Mouse (Mus musculus): ENCODE measurements around the gene Gm20662. TPM values are rescaled to one million over a fixed set of nuclear protein-coding genes. Genes with fewer than 3 reads are reported as not detected.

Gm20662 gene
- 5.0 TPM for polyA plus RNA-seq (2015; fragmentation: Illumina TruSeq; extraction: RNeasy Lipid Tissue Mini Kit (QIAGEN cat#74804); ENCODE audit: low read depth, low replicate concordance)

GRCm38 (mm10) chr9:107996049-107996448 is at the start of gene Gm20662:
TSS of gene Gm20662 (plus strand) at chr9:107996349.

GRCm38 (mm10) chr9:107949922-107950235 is 46.3 kb upstream of the Gm20662 start, which contains the start of gene Traip:
TSS of gene Traip (plus strand) at chr9:107950136.

GRCm38 (mm10) chr9:107975399-107976386 is 20.5 kb upstream of the Gm20662 start, which contains the start of gene Uba7:
TSS of gene Uba7 (plus strand) at chr9:107975505.

GRCm38 (mm10) chr9:107982681-107983346 is 13.3 kb upstream of the Gm20662 start, which contains the start of gene Gm20661:
TSS of gene Gm20661 (plus strand) at chr9:107983058.

GRCm38 (mm10) chr9:107985131-107986119 is 10.7 kb upstream of the Gm20662 start, which contains the start of gene Inka1:
TSS of gene Inka1 (minus strand) at chr9:107985879.

GRCm38 (mm10) chr9:107992197-107992596 is 4.0 kb upstream of the Gm20662 start, which contains the start of gene Cdhr4:
TSS of gene Cdhr4 (plus strand) at chr9:107992497.

GRCm38 (mm10) chr9:108001922-108002770 is 6.0 kb downstream of the Gm20662 start, which contains the start of gene Ip6k1:
TSS of gene Ip6k1 (plus strand) at chr9:108002501.

GRCm38 (mm10) chr9:108049016-108049455 is 52.9 kb downstream of the Gm20662 start, which contains the start of gene Gmppb:
TSS of gene Gmppb (plus strand) at chr9:108049242.

GRCm38 (mm10) chr9:108052885-108053664 is 56.9 kb downstream of the Gm20662 start, which contains the start of gene Amigo3:
TSS of gene Amigo3 (plus strand) at chr9:108053159.

GRCm38 (mm10) chr9:108080168-108080567 is 84.0 kb downstream of the Gm20662 start, which contains the start of gene Mst1:
TSS of gene Mst1 (plus strand) at chr9:108080436.

GRCm38 (mm10) chr9:108082988-108083431 is 86.9 kb downstream of the Gm20662 start, which contains the start of gene Rnf123:
TSS of gene Rnf123 (minus strand) at chr9:108083346.

GRCm38 (mm10) chr9:108094184-108094941 is 98.2 kb downstream of the Gm20662 start, which contains the start of gene Apeh:
TSS of gene Apeh (minus strand) at chr9:108094606.

Other genes with a start within 250 kb of the Gm20662 start
- 105 TPM for gene Rbm5, start 225.4 kb upstream of the Gm20662 start, polyA plus RNA-seq (2015; fragmentation: Illumina TruSeq; extraction: RNeasy Lipid Tissue Mini Kit (QIAGEN cat#74804); ENCODE audit: low read depth, low replicate concordance)
- 40.5 TPM for gene Rbm6, start 123.1 kb upstream of the Gm20662 start, polyA plus RNA-seq (2015; fragmentation: Illumina TruSeq; extraction: RNeasy Lipid Tissue Mini Kit (QIAGEN cat#74804); ENCODE audit: low read depth, low replicate concordance)
- gene Mon1a, start 108.2 kb upstream of the Gm20662 start, polyA plus RNA-seq (2015; fragmentation: Illumina TruSeq; extraction: RNeasy Lipid Tissue Mini Kit (QIAGEN cat#74804); ENCODE audit: low read depth, low replicate concordance) = 19.2 TPM
- 0.59 TPM for gene Mst1r, start 89.5 kb upstream of the Gm20662 start, polyA plus RNA-seq (2015; fragmentation: Illumina TruSeq; extraction: RNeasy Lipid Tissue Mini Kit (QIAGEN cat#74804); ENCODE audit: low read depth, low replicate concordance)
- gene Actl11, start 67.9 kb upstream of the Gm20662 start, polyA plus RNA-seq (2015; fragmentation: Illumina TruSeq; extraction: RNeasy Lipid Tissue Mini Kit (QIAGEN cat#74804); ENCODE audit: low read depth, low replicate concordance) = not detected
- gene Camkv, start 60.7 kb upstream of the Gm20662 start, polyA plus RNA-seq (2015; fragmentation: Illumina TruSeq; extraction: RNeasy Lipid Tissue Mini Kit (QIAGEN cat#74804); ENCODE audit: low read depth, low replicate concordance) = 320 TPM
- 15.5 TPM for gene Traip, start 46.2 kb upstream of the Gm20662 start, polyA plus RNA-seq (2015; fragmentation: Illumina TruSeq; extraction: RNeasy Lipid Tissue Mini Kit (QIAGEN cat#74804); ENCODE audit: low read depth, low replicate concordance)
- gene Uba7, start 20.8 kb upstream of the Gm20662 start, polyA plus RNA-seq (2015; fragmentation: Illumina TruSeq; extraction: RNeasy Lipid Tissue Mini Kit (QIAGEN cat#74804); ENCODE audit: low read depth, low replicate concordance) = 6.5 TPM
- gene Gm20661, start 13.3 kb upstream of the Gm20662 start, polyA plus RNA-seq (2015; fragmentation: Illumina TruSeq; extraction: RNeasy Lipid Tissue Mini Kit (QIAGEN cat#74804); ENCODE audit: low read depth, low replicate concordance) = 0.46 TPM
- gene Inka1, start 10.5 kb upstream of the Gm20662 start, polyA plus RNA-seq (2015; fragmentation: Illumina TruSeq; extraction: RNeasy Lipid Tissue Mini Kit (QIAGEN cat#74804); ENCODE audit: low read depth, low replicate concordance) = 4.2 TPM
- gene Cdhr4, start 3.9 kb upstream of the Gm20662 start, polyA plus RNA-seq (2015; fragmentation: Illumina TruSeq; extraction: RNeasy Lipid Tissue Mini Kit (QIAGEN cat#74804); ENCODE audit: low read depth, low replicate concordance) = 5.1 TPM
- 160 TPM for gene Ip6k1, start 6.2 kb downstream of the Gm20662 start, polyA plus RNA-seq (2015; fragmentation: Illumina TruSeq; extraction: RNeasy Lipid Tissue Mini Kit (QIAGEN cat#74804); ENCODE audit: low read depth, low replicate concordance)
- gene Gmppb, start 52.9 kb downstream of the Gm20662 start, polyA plus RNA-seq (2015; fragmentation: Illumina TruSeq; extraction: RNeasy Lipid Tissue Mini Kit (QIAGEN cat#74804); ENCODE audit: low read depth, low replicate concordance) = 17.9 TPM
- gene Amigo3, start 56.8 kb downstream of the Gm20662 start, polyA plus RNA-seq (2015; fragmentation: Illumina TruSeq; extraction: RNeasy Lipid Tissue Mini Kit (QIAGEN cat#74804); ENCODE audit: low read depth, low replicate concordance) = 1.4 TPM
- gene Mst1, start 84.1 kb downstream of the Gm20662 start, polyA plus RNA-seq (2015; fragmentation: Illumina TruSeq; extraction: RNeasy Lipid Tissue Mini Kit (QIAGEN cat#74804); ENCODE audit: low read depth, low replicate concordance) = not detected
- gene Rnf123, start 87.0 kb downstream of the Gm20662 start, polyA plus RNA-seq (2015; fragmentation: Illumina TruSeq; extraction: RNeasy Lipid Tissue Mini Kit (QIAGEN cat#74804); ENCODE audit: low read depth, low replicate concordance) = 52.1 TPM
- gene Apeh, start 98.3 kb downstream of the Gm20662 start, polyA plus RNA-seq (2015; fragmentation: Illumina TruSeq; extraction: RNeasy Lipid Tissue Mini Kit (QIAGEN cat#74804); ENCODE audit: low read depth, low replicate concordance) = 21.4 TPM
- 87.7 TPM for gene Bsn, start 194.0 kb downstream of the Gm20662 start, polyA plus RNA-seq (2015; fragmentation: Illumina TruSeq; extraction: RNeasy Lipid Tissue Mini Kit (QIAGEN cat#74804); ENCODE audit: low read depth, low replicate concordance)